Mouse (Mus musculus): ENCODE measurements around the gene Olfr918. TPM values are rescaled to one million over a fixed set of nuclear protein-coding genes. Genes with fewer than 3 reads are reported as not detected.

The Olfr918 gene
- not detected in 2 replicates for polyA plus RNA-seq (2014; fragmentation: Nextera tagmentation; extraction: Ambion mirVana)

DNA sequence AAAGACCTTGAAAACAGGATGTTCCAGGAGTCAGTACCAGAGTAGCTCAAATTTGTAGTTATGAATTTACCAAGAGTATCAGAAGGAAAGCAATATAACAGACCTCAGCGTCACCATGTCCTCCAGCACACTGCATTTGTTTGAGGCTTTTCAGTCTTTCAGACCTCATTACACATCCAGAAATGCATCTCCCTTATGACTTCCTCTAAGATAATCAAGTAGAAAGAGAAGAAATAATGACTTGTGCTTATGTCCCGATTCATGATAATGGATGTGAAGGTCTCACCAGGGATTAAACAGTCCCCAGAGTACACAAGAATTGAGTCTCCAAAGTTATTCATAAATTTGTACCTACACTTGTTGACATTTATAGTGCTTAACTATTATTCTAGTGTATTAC is at the start of gene Olfr918:
TSS of gene Olfr918 (minus strand) at position 101 of the 400 bp plus-strand sequence.
- Histone ChIP-seq H3K36me3 (ENCODE audit: control insufficient read depth, insufficient read depth, low read length) (no peaks in the 10 kb centered on the region), H3K4me1 (ENCODE audit: control insufficient read depth, insufficient read depth, low read length) (no peaks in the 10 kb centered on the region), H3K9me3 (replicated peaks; ENCODE audit: control insufficient read depth, low read length) (no peaks in the 10 kb centered on the region), H3K27ac (ENCODE audit: low read depth, low read length) (no peak within 1 kb of the TSS), H3K4me3 (ENCODE audit: low read depth, low read length) (no peak within 1 kb of the TSS), H3K4me2 (no peak within 1 kb of the TSS), H3K9ac (ENCODE audit: low read depth, low read length) (no peak within 1 kb of the TSS), H3K27me3 (ENCODE audit: control insufficient read depth, insufficient read depth, low read length) (no peaks in the 10 kb centered on the region)
- WGBS (ENCODE audit: insufficient replicate concordance) = 78% methylated on average over 2 of the region's 2 CpGs
- ATAC-seq (replicated peaks; ENCODE audit: insufficient number of reproducible peaks, low FRiP score, low TSS enrichment) = no peak

DNA sequence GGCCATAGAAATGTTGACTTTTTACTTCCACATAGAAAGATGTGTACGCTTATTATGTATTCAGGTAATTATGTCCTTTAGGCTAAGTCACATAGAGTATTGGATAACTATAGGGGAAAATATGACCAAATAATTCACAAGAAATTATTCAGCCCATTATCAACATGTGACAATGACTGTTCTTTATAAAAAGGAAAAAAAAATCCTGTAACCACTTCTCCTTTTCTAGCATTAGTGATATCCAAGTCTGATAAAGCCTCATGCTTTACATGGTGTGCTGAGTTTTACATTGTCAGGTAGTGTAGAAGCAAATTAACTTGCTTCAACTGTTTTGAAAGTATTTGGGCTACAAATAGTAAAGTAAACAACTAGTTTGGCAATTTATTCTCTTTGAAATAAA is 49.6 kb upstream of the Olfr918 start:
- H3K36me3 ChIP-seq (ENCODE audit: control insufficient read depth, insufficient read depth, low read length) = peaks cover 5% of the 10 kb centered on the region; the same call in 1 of the 2 replicates
- no peak overlapping the region for H3K4me3 ChIP-seq (ENCODE audit: low read depth, low read length)
- WGBS (ENCODE audit: insufficient replicate concordance) = 91% methylated on average over 1 of the region's 1 CpGs
- H3K27me3 ChIP-seq (ENCODE audit: control insufficient read depth, insufficient read depth, low read length) = no peaks in the 10 kb centered on the region
- 0 out of 2 replicates have a peak, but pooled peaks cover 2% of the 10 kb centered on the region for H3K4me1 ChIP-seq (ENCODE audit: control insufficient read depth, insufficient read depth, low read length)
- ATAC-seq (replicated peaks; ENCODE audit: insufficient number of reproducible peaks, low FRiP score, low TSS enrichment) = no peak
- no peak overlapping the region for H3K4me2 ChIP-seq
- H3K27ac ChIP-seq (ENCODE audit: low read depth, low read length) = no peak overlapping the region
- no peaks in the 10 kb centered on the region for H3K9me3 ChIP-seq (replicated peaks; ENCODE audit: control insufficient read depth, low read length)
- H3K9ac ChIP-seq (ENCODE audit: low read depth, low read length) = no peak overlapping the region

DNA sequence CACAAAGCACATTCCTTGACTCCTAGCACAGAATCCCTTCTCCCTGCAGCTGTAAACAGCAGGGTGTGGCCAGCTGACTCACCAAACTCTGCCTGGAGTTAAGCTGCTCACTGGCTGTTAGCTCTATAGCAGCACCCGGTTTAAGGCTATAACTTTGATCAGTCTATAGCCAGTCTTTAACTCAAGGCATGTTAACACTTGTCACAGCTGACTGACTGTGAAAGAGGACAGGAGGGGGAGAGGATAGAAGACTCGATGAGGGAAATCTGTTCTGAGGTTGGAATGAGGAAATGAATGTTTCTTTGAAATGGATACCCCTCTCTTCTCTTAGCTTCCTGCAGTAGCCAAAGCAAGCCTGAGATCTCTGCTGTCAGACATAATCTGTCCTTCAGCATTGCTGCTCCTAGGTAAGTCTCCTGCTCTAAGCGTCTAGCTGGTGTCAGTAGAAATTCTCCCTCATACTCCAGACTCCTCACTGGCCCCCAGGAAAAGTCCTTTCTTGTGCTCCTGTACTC is 44.6 kb upstream of the Olfr918 start:
- 3% methylated on average over 3 of the region's 3 CpGs for WGBS (ENCODE audit: insufficient replicate concordance)
- 0 out of 2 replicates have a peak, but pooled peaks cover 2% of the 10 kb centered on the region for H3K4me1 ChIP-seq (ENCODE audit: control insufficient read depth, insufficient read depth, low read length)

DNA sequence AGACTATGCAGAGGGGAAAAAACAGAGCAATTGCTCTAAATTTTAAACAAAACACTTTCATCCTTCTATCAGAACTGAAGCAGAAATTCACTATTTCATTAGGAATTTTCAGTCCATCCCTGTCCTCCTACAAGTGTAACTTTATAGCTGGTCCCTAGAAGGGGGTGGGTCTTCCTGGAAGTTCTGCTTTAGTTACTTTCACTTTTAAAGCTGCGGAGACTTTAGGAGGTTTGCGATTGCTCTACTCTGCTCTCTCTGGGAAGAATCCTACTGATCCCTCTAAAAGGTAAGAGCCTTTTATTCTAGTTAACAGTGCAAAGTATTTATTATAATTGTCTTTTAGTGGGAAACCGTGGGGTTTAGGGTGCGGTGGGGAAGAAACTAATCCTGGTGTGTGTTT is 43.7 kb upstream of the Olfr918 start, which contains the start of gene Vwa5a:
TSS of gene Vwa5a (plus strand) at position 167 of the 400 bp plus-strand sequence.
- Histone ChIP-seq H3K9ac (ENCODE audit: low read depth, low read length) (peak within 1 kb of the TSS; percentile 71), H3K4me3 (ENCODE audit: low read depth, low read length) (peak within 1 kb of the TSS; percentile 68), H3K9me3 (replicated peaks; ENCODE audit: control insufficient read depth, low read length) (no peaks in the 10 kb centered on the region), H3K4me2 (peak within 1 kb of the TSS; percentile 74), H3K27ac (ENCODE audit: low read depth, low read length) (no peak within 1 kb of the TSS), H3K27me3 (ENCODE audit: control insufficient read depth, insufficient read depth, low read length) (no peaks in the 10 kb centered on the region), H3K36me3 (ENCODE audit: control insufficient read depth, insufficient read depth, low read length) (no peaks in the 10 kb centered on the region), H3K4me1 (ENCODE audit: control insufficient read depth, insufficient read depth, low read length) (0 out of 2 replicates have a peak, but pooled peaks cover 2% of the 10 kb centered on the region)
- WGBS (ENCODE audit: insufficient replicate concordance) = 10% methylated on average over 4 of the region's 4 CpGs
- no peak for ATAC-seq (replicated peaks; ENCODE audit: insufficient number of reproducible peaks, low FRiP score, low TSS enrichment)

More for the DNA sequence above, 44.6 kb upstream of the Olfr918 start:
- peak overlapping the region; percentile 74 for H3K4me2 ChIP-seq
- no peak overlapping the region for H3K27ac ChIP-seq (ENCODE audit: low read depth, low read length)
- no peaks in the 10 kb centered on the region for H3K27me3 ChIP-seq (ENCODE audit: control insufficient read depth, insufficient read depth, low read length)
- peak; percentile 57; the same call in 1 of the 2 replicates for ATAC-seq (replicated peaks; ENCODE audit: insufficient number of reproducible peaks, low FRiP score, low TSS enrichment)
- H3K36me3 ChIP-seq (ENCODE audit: control insufficient read depth, insufficient read depth, low read length) = no peaks in the 10 kb centered on the region
- H3K4me3 ChIP-seq (ENCODE audit: low read depth, low read length) = peak overlapping the region; percentile 68
- H3K9ac ChIP-seq (ENCODE audit: low read depth, low read length) = peak overlapping the region; percentile 71
- H3K9me3 ChIP-seq (replicated peaks; ENCODE audit: control insufficient read depth, low read length) = no peaks in the 10 kb centered on the region

DNA sequence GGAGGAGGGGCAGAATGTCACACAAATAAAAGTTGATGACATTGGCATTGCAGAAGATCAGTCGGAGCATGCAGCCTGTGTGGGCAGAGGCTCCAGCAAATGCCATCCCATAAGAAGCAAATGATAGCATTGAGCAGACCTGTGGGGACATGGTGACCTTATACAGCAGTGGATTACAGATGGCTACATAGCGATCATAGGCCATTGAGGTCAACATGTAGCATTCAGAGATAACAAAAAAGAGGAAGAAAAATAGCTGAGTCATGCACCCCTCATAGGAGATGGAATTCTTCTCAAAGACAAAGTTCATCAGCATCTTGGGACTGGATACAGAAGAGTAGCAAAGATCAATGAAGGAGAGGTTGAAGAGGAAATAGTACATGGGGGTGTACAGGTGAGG is 1.5 kb downstream of the Olfr918 start:
- Histone ChIP-seq H3K4me2 (no peak overlapping the region), H3K27me3 (ENCODE audit: control insufficient read depth, insufficient read depth, low read length) (no peaks in the 10 kb centered on the region)
- 80% methylated on average over 2 of the region's 2 CpGs for WGBS (ENCODE audit: insufficient replicate concordance)

DNA sequence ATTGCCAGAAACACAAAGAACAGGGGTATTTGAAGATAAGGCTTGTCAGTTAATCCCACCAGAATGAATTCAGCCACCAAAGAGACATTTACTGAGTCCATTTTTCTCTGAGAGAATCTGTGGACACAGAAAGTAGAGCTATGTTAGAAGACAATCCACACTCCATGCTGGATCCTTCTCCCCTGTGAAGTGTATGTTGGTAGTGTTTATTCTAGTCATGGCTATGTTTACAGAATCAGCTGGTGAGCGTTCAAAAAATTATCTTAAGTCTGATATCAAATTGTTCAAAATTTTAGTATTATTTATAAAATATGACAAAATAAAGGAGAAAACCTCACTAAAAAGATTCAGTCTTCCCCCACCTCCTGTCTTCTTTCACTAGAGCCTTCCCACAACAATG is 8.7 kb downstream of the Olfr918 start, which contains the start of gene Olfr917:
TSS of gene Olfr917 (minus strand) at position 101 of the 400 bp plus-strand sequence.
- WGBS (ENCODE audit: insufficient replicate concordance) = 100% methylated on average over 1 of the region's 1 CpGs
- Histone ChIP-seq H3K9ac (ENCODE audit: low read depth, low read length) (no peak within 1 kb of the TSS), H3K27ac (ENCODE audit: low read depth, low read length) (no peak within 1 kb of the TSS), H3K27me3 (ENCODE audit: control insufficient read depth, insufficient read depth, low read length) (no peaks in the 10 kb centered on the region), H3K4me1 (ENCODE audit: control insufficient read depth, insufficient read depth, low read length) (no peaks in the 10 kb centered on the region), H3K9me3 (replicated peaks; ENCODE audit: control insufficient read depth, low read length) (no peaks in the 10 kb centered on the region), H3K4me3 (ENCODE audit: low read depth, low read length) (no peak within 1 kb of the TSS), H3K36me3 (ENCODE audit: control insufficient read depth, insufficient read depth, low read length) (no peaks in the 10 kb centered on the region), H3K4me2 (no peak within 1 kb of the TSS)
- no peak for ATAC-seq (replicated peaks; ENCODE audit: insufficient number of reproducible peaks, low FRiP score, low TSS enrichment)

More for the DNA sequence above, 1.5 kb downstream of the Olfr918 start:
- Histone ChIP-seq H3K4me1 (ENCODE audit: control insufficient read depth, insufficient read depth, low read length) (no peaks in the 10 kb centered on the region), H3K9me3 (replicated peaks; ENCODE audit: control insufficient read depth, low read length) (no peaks in the 10 kb centered on the region), H3K27ac (ENCODE audit: low read depth, low read length) (no peak overlapping the region), H3K9ac (ENCODE audit: low read depth, low read length) (no peak overlapping the region), H3K36me3 (ENCODE audit: control insufficient read depth, insufficient read depth, low read length) (no peaks in the 10 kb centered on the region), H3K4me3 (ENCODE audit: low read depth, low read length) (no peak overlapping the region)
- no peak for ATAC-seq (replicated peaks; ENCODE audit: insufficient number of reproducible peaks, low FRiP score, low TSS enrichment)

DNA sequence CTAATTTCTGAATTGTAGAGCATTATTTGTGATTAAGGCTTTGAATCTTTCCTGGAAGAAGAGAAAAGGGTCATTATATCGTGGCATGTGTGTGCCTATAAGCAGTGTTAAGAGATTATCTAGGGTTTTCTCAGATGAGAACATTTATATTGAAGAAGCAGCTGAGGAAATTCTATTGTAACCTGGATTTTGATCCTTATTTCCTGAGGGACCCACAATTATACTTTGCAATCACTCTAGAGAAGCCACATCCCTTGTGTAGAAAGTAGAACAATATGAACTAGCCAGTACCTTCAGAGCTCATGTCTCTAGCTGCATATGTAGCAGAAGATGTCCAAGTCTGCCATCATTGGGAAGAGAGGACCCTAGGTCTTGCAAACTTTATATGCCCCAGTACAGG is 14.6 kb downstream of the Olfr918 start, which contains the start of gene Olfr916:
TSS of gene Olfr916 (minus strand) at position 101 of the 400 bp plus-strand sequence.
- H3K4me2 ChIP-seq = no peak within 1 kb of the TSS
- no peak within 1 kb of the TSS for H3K9ac ChIP-seq (ENCODE audit: low read depth, low read length)
- WGBS (ENCODE audit: insufficient replicate concordance) = 72% methylated on average over 1 of the region's 1 CpGs
- no peaks in the 10 kb centered on the region for H3K36me3 ChIP-seq (ENCODE audit: control insufficient read depth, insufficient read depth, low read length)
- no peaks in the 10 kb centered on the region for H3K9me3 ChIP-seq (replicated peaks; ENCODE audit: control insufficient read depth, low read length)
- H3K27me3 ChIP-seq (ENCODE audit: control insufficient read depth, insufficient read depth, low read length) = no peaks in the 10 kb centered on the region
- no peak within 1 kb of the TSS for H3K27ac ChIP-seq (ENCODE audit: low read depth, low read length)
- no peak for ATAC-seq (replicated peaks; ENCODE audit: insufficient number of reproducible peaks, low FRiP score, low TSS enrichment)
- no peaks in the 10 kb centered on the region for H3K4me1 ChIP-seq (ENCODE audit: control insufficient read depth, insufficient read depth, low read length)
- no peak within 1 kb of the TSS for H3K4me3 ChIP-seq (ENCODE audit: low read depth, low read length)

DNA sequence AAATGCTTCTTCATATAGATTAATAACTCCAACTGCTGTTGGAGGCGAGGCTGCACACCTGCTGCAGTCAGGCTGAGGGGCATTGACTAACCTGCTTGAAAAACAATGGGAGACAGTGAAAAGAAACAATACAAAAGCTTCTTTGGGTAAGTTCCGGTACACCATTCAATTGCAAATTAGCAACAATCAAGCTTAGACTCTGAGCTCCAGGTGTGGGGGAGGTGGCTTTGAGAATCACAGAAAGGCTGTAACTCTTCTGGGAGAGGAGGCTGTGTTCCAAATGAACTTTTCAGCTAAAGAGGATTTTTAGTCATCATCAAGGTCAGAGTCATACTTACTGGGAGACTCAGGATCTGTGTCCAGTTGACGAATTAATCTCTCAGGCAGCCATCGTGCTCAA is 42.0 kb downstream of the Olfr918 start:
- H3K9me3 ChIP-seq (replicated peaks; ENCODE audit: control insufficient read depth, low read length) = no peaks in the 10 kb centered on the region
- no peak overlapping the region for H3K4me3 ChIP-seq (ENCODE audit: low read depth, low read length)
- no peaks in the 10 kb centered on the region for H3K36me3 ChIP-seq (ENCODE audit: control insufficient read depth, insufficient read depth, low read length)
- no peak overlapping the region for H3K9ac ChIP-seq (ENCODE audit: low read depth, low read length)
- H3K27ac ChIP-seq (ENCODE audit: low read depth, low read length) = no peak overlapping the region
- no peak overlapping the region for H3K4me2 ChIP-seq
- no peak for ATAC-seq (replicated peaks; ENCODE audit: insufficient number of reproducible peaks, low FRiP score, low TSS enrichment)
- H3K4me1 ChIP-seq (ENCODE audit: control insufficient read depth, insufficient read depth, low read length) = no peaks in the 10 kb centered on the region
- 76% methylated on average over 4 of the region's 4 CpGs for WGBS (ENCODE audit: insufficient replicate concordance)
- H3K27me3 ChIP-seq (ENCODE audit: control insufficient read depth, insufficient read depth, low read length) = no peaks in the 10 kb centered on the region
